Mouse (Mus musculus): ENCODE data around the gene Tmcc2. TPM values are rescaled to one million over a fixed set of nuclear protein-coding genes. Genes with fewer than 3 reads are reported as not detected.

Tmcc2 gene
- polyA plus RNA-seq (2016; fragmentation: Nextera tagmentation; extraction: Ambion mirVana), result 38.0 and 42.4 TPM in 2 replicates

DNA sequence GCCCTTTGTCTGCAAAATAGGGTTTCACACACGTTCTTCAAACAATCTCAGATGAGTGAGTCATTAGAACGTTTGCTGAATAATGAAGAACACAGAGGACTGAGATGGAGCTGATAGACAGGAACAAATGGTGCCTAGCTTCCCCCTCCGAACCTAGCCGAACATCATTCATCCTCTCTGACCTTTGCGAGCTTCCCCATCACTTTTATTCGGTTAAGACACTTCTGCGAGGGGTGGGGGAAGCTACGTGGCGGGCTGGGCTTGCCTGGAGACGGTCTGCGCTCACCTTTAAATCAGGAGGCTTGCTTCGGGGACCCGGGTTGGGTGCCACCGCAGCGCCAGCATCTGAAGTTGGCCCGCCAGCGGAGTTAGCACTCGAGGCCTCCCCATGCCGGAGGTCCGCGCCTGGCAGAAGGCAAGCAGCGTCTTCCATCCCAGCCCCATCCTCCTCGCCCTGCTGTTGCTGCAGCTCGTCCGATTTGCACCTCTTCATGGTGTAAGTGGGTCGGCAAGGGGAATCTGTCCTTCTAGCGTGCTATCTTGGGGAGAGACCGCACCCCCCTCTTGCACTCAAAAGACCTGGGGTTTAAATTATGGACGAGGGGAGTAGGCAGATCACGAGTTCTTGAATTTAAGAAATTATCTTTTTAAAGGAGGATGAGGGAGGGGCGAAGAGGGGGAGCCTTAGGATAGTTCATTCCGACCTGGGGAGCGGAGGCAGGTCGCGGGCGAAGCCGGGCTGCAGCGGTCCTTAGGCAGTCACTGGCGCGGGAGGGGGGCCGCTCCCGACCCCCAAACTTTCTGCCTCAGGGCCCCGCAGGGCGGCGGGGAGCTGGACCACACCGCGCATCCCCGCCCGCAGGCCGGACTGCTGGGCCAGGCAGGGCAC is at the start of gene Tmcc2:
Tmcc2 (minus strand) TSS at position 591 of the 889 bp plus-strand sequence.
- H3K36me3 ChIP-seq, result no peaks in the 10 kb centered on the region
- peak; percentile 44 for ATAC-seq (ENCODE audit: low FRiP score, low read depth)
- no peaks in the 10 kb centered on the region for H3K9me3 ChIP-seq
- peak within 1 kb of the TSS; percentile 77 for H3K4me3 ChIP-seq
- peak within 1 kb of the TSS; percentile 96 for H3K9ac ChIP-seq
- peak within 1 kb of the TSS; percentile 78 for H3K4me2 ChIP-seq (replicated peaks)
- H3K27ac ChIP-seq, result peak within 1 kb of the TSS; percentile 75
- H3K4me1 ChIP-seq, result peaks cover 40% of the 10 kb centered on the region
- no peaks in the 10 kb centered on the region for H3K27me3 ChIP-seq (replicated peaks)
- under 1% methylated on average over 50 of the region's 50 CpGs for WGBS

DNA sequence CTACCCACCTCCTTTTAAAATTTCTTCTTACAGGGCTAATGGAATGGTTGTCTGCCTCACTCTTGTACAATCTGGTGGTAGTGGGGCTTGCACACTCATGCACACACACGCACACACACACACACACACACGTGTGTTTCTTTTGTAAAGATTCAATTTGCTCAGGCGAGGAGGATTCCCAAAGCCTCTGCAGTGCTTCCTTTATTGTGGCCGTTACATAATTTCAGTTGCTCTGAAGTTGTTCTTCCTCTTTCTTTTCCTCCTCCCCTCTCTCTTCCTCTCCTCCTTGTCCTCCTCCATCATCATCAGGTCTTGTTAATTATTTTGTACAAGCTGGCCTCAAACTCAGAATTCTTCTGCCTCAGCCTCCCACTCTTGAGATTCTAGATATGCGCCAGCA is 46.3 kb upstream of the Tmcc2 start:
- H3K9me3 ChIP-seq, result 0 out of 2 replicates have a peak, but pooled peaks cover 4% of the 10 kb centered on the region
- WGBS, result 79% methylated on average over 5 of the region's 5 CpGs
- H3K36me3 ChIP-seq, result peaks cover 21% of the 10 kb centered on the region
- H3K4me2 ChIP-seq (replicated peaks), result no peak overlapping the region
- no peak overlapping the region for H3K27ac ChIP-seq
- no peaks in the 10 kb centered on the region for H3K27me3 ChIP-seq (replicated peaks)
- H3K4me3 ChIP-seq, result no peak overlapping the region
- H3K9ac ChIP-seq, result no peak overlapping the region
- peaks cover 4% of the 10 kb centered on the region; the same call in 1 of the 2 replicates for H3K4me1 ChIP-seq
- no peak for ATAC-seq (ENCODE audit: low FRiP score, low read depth)

DNA sequence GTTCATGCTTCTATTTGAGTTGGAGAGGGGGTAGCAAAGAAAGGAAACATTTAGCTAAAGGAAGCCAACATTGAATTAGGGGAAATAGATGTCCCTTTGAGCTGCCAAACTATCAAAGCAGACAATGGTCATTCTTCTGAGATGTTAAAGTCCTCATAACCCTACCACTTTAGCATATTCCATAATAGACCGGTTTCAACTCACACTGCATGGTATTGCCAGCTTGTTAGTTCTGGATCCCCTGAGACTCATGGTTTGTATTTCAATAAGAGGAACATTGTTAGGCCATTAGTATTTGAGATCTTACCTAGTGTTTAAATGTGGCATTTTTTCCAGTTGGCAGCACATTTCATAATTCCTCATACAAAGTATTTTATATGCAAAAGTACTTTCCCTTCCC is 45.9 kb upstream of the Tmcc2 start:
- ATAC-seq (ENCODE audit: low FRiP score, low read depth), result no peak

DNA sequence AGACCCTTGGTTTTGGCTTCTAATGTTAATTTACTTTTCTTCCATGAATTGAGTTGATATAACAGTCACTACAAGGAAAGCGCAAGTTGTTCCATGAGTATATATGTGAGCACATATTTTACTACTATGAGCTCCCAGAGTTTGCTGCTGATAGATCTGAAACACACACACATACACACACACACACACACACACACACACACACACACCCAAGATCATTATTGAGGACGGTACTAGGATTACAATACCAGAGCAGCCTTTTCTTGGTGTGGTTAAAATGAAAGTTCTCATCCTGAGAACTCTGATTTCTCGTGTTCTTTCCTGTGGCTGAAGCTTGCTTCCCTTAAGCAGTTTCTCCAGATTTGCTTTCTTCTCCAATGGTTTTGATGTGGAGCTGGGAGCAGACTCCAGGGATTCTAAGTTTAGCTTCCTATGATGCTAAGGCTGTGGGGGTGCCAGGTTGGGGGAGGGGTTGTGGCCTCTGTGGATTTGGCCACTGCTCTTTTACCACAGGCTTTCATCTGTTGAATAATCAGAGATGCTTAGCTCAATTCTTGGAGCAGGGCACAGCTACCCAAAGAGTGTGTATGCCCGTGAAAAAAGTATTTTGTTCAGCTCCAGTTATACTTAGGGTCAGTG is 45.4 kb upstream of the Tmcc2 start:
- ATAC-seq (ENCODE audit: low FRiP score, low read depth), result no peak
- 0 out of 2 replicates have a peak, but pooled peaks cover 4% of the 10 kb centered on the region for H3K9me3 ChIP-seq
- H3K36me3 ChIP-seq, result peaks cover 15% of the 10 kb centered on the region
- no peak overlapping the region for H3K4me3 ChIP-seq
- no peaks in the 10 kb centered on the region for H3K27me3 ChIP-seq (replicated peaks)
- no peak overlapping the region for H3K27ac ChIP-seq
- 74% methylated on average over 4 of the region's 4 CpGs for WGBS
- H3K9ac ChIP-seq, result no peak overlapping the region
- no peak overlapping the region for H3K4me2 ChIP-seq (replicated peaks)
- H3K4me1 ChIP-seq, result peaks cover 7% of the 10 kb centered on the region; the same call in 1 of the 2 replicates

More for the DNA sequence above, 45.9 kb upstream of the Tmcc2 start:
- H3K36me3 ChIP-seq, result peaks cover 17% of the 10 kb centered on the region
- H3K9me3 ChIP-seq, result 0 out of 2 replicates have a peak, but pooled peaks cover 4% of the 10 kb centered on the region
- WGBS, result 71% methylated on average over 1 of the region's 1 CpGs
- no peak overlapping the region for H3K27ac ChIP-seq
- H3K4me1 ChIP-seq, result peaks cover 4% of the 10 kb centered on the region; the same call in 1 of the 2 replicates
- no peak overlapping the region for H3K4me2 ChIP-seq (replicated peaks)
- no peak overlapping the region for H3K4me3 ChIP-seq
- no peak overlapping the region for H3K9ac ChIP-seq
- H3K27me3 ChIP-seq (replicated peaks), result no peaks in the 10 kb centered on the region

DNA sequence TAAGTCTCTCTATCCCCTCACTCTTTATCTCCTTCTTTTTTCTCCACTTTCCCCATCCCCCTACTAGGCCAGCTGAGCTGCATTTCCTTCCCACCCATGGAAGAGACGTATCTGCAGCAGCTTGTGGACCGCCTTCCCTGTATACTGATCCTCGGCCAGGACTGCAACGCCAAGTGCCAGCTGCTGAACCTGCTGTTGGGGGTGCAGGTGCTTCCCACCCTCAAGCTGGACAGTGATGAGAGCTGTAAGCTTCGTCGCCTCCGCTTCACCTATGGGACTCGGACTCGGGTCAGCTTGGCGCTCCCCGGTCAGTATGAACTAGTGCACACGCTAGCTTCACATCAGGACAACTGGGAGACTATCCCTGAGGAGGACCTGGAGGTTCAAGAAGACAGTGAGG is 43.0 kb upstream of the Tmcc2 start:
- Histone ChIP-seq H3K4me3 (no peak overlapping the region), H3K9me3 (no peaks in the 10 kb centered on the region), H3K9ac (no peak overlapping the region), H3K36me3 (peaks cover 9% of the 10 kb centered on the region; the same call in 1 of the 2 replicates), H3K27me3 (replicated peaks) (no peaks in the 10 kb centered on the region), H3K27ac (no peak overlapping the region), H3K4me1 (peaks cover 12% of the 10 kb centered on the region; the same call in 1 of the 2 replicates), H3K4me2 (replicated peaks) (no peak overlapping the region)
- ATAC-seq (ENCODE audit: low FRiP score, low read depth), result no peak
- 93% methylated on average over 12 of the region's 12 CpGs for WGBS

DNA sequence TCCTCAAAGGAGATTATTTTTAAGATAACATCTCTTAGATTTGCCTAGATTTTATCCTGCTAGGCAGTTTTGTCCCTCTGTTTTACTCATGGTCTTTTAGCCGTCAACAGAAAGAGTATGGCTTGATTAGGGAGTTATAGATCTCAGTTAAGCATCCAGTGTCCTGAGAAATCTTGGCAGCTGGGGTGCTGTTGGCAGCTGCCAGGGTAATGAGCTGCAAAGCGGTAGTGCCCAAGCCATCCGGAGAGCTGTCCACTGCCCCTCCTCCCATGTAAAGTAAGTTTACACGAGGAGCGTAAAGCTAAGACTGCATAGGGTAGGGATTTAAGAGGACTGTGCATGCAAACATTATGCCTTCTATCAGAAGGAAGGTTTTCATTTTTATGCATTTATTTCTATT is 42.3 kb upstream of the Tmcc2 start:
- no peak for ATAC-seq (ENCODE audit: low FRiP score, low read depth)
- peaks cover 12% of the 10 kb centered on the region; the same call in 1 of the 2 replicates for H3K4me1 ChIP-seq
- H3K9me3 ChIP-seq, result no peaks in the 10 kb centered on the region
- H3K36me3 ChIP-seq, result peaks cover 9% of the 10 kb centered on the region; the same call in 1 of the 2 replicates
- no peak overlapping the region for H3K4me3 ChIP-seq
- 77% methylated on average over 5 of the region's 5 CpGs for WGBS
- no peak overlapping the region for H3K9ac ChIP-seq
- H3K27me3 ChIP-seq (replicated peaks), result no peaks in the 10 kb centered on the region
- H3K4me2 ChIP-seq (replicated peaks), result no peak overlapping the region
- no peak overlapping the region for H3K27ac ChIP-seq

DNA sequence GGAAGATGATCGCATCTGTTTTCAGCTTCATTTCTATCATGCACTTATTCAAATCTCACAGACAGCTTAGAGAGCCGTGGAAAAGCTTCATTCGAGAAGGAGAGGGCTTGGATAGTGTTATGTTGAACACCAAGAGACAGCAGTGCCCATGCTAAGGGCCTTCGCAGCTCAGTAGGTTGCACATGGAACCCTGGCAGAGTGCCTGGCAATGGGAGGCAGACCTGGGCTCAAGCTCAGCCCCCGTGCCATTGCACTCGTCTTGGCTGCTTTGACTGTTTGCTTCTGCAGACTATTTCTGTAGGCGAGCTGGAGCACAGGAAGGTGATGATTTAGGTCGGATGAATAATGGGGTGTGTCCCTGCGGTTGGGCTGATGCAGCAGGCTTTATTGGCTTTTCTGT is 40.6 kb upstream of the Tmcc2 start:
- H3K4me2 ChIP-seq (replicated peaks), result no peak overlapping the region
- H3K4me3 ChIP-seq, result no peak overlapping the region
- peaks cover 11% of the 10 kb centered on the region; the same call in 1 of the 2 replicates for H3K4me1 ChIP-seq
- WGBS, result 70% methylated on average over 9 of the region's 9 CpGs
- no peak overlapping the region for H3K9ac ChIP-seq
- no peak for ATAC-seq (ENCODE audit: low FRiP score, low read depth)
- H3K36me3 ChIP-seq, result peaks cover 9% of the 10 kb centered on the region; the same call in 1 of the 2 replicates
- no peaks in the 10 kb centered on the region for H3K27me3 ChIP-seq (replicated peaks)
- H3K9me3 ChIP-seq, result no peaks in the 10 kb centered on the region
- H3K27ac ChIP-seq, result no peak overlapping the region

DNA sequence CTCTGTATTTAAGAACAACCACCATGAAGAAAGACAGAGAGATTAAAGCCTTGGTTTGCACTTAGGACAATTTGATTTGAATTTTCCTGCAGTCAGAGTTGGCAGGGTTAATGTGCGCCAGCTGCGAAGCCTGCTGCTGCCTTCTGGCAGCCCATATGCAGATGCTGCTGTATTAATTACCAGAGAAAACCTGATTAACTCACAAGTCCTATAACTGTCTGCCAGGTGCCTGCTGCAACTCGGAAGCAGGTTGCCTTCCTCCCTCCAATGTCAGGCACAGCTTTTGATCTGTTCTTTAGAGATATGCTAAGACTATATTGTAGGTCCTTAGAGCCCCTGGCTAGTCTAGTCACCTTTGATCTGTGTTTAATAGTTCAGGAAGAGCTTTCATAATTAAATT is 39.7 kb upstream of the Tmcc2 start:
- no peak overlapping the region for H3K27ac ChIP-seq
- WGBS, result 58% methylated on average over 3 of the region's 3 CpGs
- no peak for ATAC-seq (ENCODE audit: low FRiP score, low read depth)

DNA sequence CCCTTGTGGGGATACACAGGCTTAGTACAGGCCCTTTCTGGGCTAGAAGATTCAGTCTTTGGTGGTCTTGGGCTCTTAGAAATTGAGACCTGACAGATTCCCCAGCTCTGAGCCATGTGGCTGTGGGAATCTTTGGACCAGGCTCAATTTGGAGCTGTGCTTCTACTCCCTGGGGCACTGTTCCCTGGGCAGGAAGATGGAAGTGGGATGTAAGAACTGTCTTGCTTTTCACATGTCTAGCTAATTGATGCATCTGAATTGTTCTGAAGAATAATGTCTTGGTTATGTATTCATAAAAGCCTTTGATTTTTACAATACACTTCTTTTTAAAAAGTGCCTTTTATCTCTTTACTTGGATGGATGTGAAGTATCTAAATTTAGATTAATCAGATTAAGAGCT is 34.5 kb upstream of the Tmcc2 start:
- H3K4me1 ChIP-seq, result peaks cover 5% of the 10 kb centered on the region
- H3K36me3 ChIP-seq, result no peaks in the 10 kb centered on the region; the same call in 1 of the 2 replicates
- no peaks in the 10 kb centered on the region for H3K27me3 ChIP-seq (replicated peaks)
- H3K4me2 ChIP-seq (replicated peaks), result no peak overlapping the region
- no peak overlapping the region for H3K9ac ChIP-seq
- no peak overlapping the region for H3K27ac ChIP-seq
- no peak overlapping the region for H3K4me3 ChIP-seq
- no peaks in the 10 kb centered on the region for H3K9me3 ChIP-seq
- no peak for ATAC-seq (ENCODE audit: low FRiP score, low read depth)

More for the DNA sequence above, 39.7 kb upstream of the Tmcc2 start:
- no peak overlapping the region for H3K4me2 ChIP-seq (replicated peaks)
- no peak overlapping the region for H3K9ac ChIP-seq
- no peak overlapping the region for H3K4me3 ChIP-seq
- no peaks in the 10 kb centered on the region for H3K27me3 ChIP-seq (replicated peaks)
- H3K9me3 ChIP-seq, result no peaks in the 10 kb centered on the region
- H3K36me3 ChIP-seq, result peaks cover 6% of the 10 kb centered on the region; the same call in 1 of the 2 replicates
- H3K4me1 ChIP-seq, result peaks cover 8% of the 10 kb centered on the region; the same call in 1 of the 2 replicates

DNA sequence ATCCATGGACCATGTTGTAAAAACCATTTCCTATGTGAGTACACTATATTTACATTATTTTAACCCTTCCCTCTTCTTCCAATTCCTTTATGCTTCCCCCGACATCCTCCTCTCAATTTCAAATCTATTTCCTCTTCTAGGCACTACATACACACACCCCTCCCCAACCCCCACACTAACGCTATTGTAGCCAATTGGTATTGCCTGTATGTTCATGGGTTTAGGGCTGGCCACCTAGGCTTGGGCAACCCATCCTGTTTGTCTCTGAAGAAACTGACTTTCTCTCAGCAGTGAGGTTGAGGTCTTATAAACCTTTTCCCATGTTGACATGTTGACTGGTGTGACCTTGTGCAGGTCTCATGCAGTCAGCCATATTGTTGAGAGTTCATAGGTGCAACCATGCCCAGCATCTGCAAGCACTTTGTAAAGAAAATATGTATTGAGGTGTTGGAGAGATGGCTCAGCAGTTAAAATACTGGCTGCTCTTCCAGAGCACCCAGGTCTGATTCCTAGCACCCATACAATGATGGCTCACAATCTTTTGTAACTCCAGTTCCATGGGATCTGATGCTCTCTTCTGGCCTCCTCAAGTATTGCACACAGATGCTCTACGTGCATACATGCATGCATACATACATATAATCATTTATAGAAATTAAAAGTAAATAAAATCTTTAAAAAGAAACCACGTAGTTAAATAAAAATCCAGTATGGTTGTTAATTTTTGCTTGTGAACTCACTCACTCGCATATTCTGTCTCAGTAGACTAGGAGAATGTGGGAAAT is 32.0 kb upstream of the Tmcc2 start:
- no peak for ATAC-seq (ENCODE audit: low FRiP score, low read depth)

DNA sequence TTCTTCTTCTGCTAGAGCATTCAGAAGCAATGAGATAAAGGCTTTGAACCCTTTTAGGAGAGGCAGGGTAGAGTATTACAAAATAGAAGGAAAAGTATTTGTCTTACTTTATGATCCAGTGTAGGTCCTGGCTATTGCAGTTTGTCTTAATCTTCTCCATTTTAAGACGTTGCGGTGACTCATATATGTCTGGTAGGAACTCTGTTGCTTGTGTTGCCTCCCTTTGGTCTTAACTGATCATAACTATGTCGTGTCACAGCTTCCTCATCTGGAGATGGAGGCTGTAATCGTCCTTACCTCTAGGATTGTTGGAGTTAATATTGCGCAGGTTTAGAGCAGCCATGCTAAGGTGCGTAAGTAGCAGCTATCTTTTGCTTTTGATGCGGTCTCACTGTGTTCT is 29.6 kb upstream of the Tmcc2 start:
- Histone ChIP-seq H3K36me3 (no peaks in the 10 kb centered on the region; the same call in 1 of the 2 replicates), H3K4me3 (no peak overlapping the region), H3K9me3 (no peaks in the 10 kb centered on the region), H3K4me1 (peaks cover 19% of the 10 kb centered on the region), H3K27me3 (replicated peaks) (no peaks in the 10 kb centered on the region), H3K9ac (no peak overlapping the region), H3K4me2 (replicated peaks) (no peak overlapping the region), H3K27ac (no peak overlapping the region)
- WGBS, result 91% methylated on average over 7 of the region's 7 CpGs
- ATAC-seq (ENCODE audit: low FRiP score, low read depth), result no peak

More for the DNA sequence above, 32.0 kb upstream of the Tmcc2 start:
- H3K4me3 ChIP-seq, result no peak overlapping the region
- H3K27ac ChIP-seq, result no peak overlapping the region
- H3K4me2 ChIP-seq (replicated peaks), result no peak overlapping the region
- H3K4me1 ChIP-seq, result peaks cover 17% of the 10 kb centered on the region
- H3K36me3 ChIP-seq, result no peaks in the 10 kb centered on the region; the same call in 1 of the 2 replicates
- H3K27me3 ChIP-seq (replicated peaks), result no peaks in the 10 kb centered on the region
- H3K9ac ChIP-seq, result no peak overlapping the region
- WGBS, result 90% methylated on average over 5 of the region's 5 CpGs
- H3K9me3 ChIP-seq, result no peaks in the 10 kb centered on the region
